Mouse (Mus musculus) c-Kit-positive CD71-positive TER-119-negative erythroid progenitor cells, embryonic 14.5 days (primary cell): ENCODE measurements around the gene Apc2.

Source experiments
- DNase-seq: peaks from one replicate; pipeline ENCODE4 v3.0.0-alpha.2; 2013; ENCODE audit warnings: low read depth

The Apc2 gene

DNA sequence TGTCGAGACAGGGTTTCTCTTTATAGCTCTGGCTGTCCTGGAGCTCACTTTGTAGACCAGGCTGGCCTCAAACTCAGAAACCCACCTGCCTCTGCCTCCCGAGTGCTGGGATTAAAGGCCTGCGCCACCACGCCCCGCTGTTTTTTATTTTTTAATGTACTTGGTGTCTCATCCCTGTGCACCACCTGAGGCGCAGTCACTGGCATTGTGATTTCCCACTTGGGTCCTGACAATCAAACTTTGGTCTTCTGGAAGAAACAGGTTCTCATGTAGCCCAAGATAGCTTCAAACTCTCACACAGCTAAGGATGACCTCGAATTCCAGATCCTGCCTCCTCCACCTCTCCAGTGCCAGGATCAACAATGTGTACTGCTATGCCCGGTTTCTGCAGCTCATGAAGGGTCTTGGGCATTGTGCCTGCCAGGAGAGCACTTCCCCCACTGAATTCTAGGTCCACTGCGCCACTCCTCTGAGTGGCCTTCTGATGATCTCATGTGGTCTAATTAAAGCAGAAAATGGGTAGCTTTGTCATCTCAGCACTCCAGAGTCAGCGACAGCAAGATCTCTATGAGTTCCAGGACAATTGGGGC lies 32.9 kb upstream of the Apc2 start:
- no peak for DNase-seq

DNA sequence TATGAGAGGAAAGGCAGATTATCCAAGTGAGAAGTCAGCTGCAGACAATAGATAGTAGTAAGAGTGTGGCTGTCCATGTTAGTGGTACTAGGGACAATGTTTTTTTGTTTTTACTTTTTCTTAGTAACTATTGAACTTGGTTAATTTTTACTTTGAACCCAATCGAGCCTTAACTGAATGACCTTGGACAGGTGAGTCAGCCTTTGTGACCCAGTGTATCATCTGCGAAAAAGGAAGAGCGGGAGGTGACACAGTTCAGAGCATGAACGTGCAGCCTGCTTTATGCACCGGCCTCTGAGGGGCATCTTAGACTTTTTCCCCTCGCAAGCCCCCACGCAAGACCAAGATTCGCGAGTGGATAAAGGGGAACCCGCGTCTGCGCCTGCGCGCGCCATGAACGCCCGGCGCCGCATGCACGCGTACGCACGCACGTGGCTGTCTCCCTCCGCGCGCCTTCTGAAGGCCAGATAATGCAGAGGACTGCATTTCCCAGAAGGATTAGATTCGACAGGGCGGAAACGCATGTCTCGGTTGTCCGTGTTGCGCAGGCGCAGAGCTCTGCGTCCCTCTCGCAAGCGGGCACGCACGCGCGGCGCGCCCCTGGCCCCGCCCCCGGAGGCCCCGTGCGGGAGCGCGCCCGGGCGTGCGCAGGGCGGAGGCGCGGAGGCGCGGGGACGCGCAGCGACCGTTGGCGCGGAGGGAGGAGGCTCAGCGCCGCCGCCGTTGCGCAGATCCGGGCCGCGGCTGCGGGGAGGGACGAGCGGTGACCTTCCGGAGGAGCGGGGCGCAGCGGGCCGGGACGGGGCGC lies 31.2 kb upstream of the Apc2 start:
- peak; percentile 96 for DNase-seq

- DNase-seq, result no peak
Observed at GRCm38 (mm10) chr10:80265149-80265486, 30.7 kb upstream of the Apc2 start.

DNA sequence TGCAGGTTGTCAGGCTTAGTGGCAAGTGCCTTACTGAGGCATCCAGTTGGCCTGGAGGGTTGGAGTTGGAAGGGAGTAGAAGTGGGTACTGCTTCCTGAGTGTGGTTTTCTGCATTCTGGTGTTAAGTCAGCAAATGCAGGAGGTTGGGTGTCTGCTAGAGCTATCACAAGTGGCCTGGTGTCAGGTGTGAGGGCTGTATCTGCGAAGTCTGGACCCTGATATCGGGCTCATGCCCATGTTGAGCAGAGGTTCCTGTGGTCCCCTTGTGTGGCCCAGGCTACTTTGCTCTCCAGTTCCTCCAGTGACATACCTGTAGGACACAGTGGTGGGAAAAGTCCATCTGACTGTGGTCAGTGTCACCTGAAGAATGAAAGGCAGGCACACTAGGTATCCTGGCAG lies 25.7 kb upstream of the Apc2 start:
- no peak for DNase-seq

GRCm38 (mm10) chr10:80270734-80271181 lies 25.0 kb upstream of the Apc2 start:
- DNase-seq, result no peak

DNA sequence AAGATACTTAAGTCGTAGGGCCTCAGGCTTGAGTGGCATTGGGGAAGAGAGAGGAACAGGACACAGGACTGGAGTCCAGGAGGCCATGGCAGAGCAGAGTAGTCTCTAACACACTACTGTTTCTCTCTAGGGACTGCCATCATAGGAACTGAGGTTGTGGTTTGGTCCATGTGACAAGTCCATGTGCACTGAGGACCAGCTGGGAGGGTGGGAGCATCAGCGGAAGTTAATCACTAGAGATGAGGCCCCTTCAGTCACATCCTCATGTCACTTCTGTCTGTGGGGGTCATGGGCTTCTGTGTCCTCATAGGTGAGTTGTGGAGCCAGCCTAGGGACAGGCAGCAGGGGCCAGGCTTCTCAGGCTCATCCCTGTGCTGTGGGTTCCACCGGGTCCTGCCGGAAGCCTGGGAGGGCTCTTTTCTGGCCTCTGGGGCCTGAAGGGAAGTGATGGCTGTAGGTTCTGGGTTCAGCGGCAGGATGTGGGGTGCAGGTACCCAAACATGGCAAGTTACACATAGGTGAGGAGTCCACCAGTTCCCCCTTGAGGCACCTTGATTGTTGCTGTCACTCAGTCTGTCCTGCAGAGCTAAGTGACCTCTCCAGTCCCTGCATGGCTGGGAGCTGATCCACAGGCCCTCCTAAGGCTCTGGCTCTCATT lies 24.5 kb upstream of the Apc2 start:
- no peak for DNase-seq

GRCm38 (mm10) chr10:80271870-80272585 lies 23.7 kb upstream of the Apc2 start:
- DNase-seq, result no peak

GRCm38 (mm10) chr10:80273847-80274246 lies 21.9 kb upstream of the Apc2 start:
- DNase-seq, result no peak

DNA sequence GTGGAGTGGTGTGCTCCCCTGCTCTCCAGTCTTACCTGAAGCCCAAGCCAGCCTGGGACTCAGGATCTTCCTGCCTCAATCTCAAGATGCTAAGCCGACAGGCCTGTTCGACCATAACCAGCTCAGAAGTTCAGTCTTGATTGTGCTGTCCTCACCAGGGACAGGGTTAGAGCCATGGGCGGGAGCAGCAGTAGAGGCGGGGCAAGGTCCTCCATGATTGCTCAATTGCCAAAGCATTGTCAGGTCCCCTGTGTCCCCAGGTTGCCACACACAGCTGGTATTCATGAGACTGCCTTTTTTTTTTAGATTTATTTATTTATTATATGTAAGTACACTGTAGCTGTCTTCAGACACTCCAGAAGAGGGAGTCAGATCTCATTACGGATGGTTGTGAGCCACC lies 19.5 kb upstream of the Apc2 start:
- no peak for DNase-seq

DNA sequence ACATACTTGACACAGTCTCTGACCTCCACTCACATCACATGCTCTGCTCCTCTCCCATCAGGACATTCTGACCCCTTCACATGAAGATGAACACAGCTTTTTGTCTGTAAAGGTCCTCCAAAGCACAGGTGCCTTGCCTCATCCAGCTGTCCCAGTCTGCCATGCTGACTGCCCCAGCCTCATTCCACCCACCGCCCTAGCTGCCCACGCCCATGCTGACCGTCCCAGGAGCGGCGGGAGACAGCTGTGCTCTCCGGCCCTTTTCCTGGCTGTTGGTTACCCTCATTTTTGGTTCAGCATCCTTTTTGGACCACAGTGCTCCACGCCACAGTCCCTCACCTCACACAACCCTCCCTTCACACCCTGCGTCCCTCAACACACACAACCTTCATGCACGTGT lies 17.4 kb upstream of the Apc2 start:
- DNase-seq, result no peak

- no peak for DNase-seq
Observed at GRCm38 (mm10) chr10:80279273-80279672, 16.5 kb upstream of the Apc2 start.

DNA sequence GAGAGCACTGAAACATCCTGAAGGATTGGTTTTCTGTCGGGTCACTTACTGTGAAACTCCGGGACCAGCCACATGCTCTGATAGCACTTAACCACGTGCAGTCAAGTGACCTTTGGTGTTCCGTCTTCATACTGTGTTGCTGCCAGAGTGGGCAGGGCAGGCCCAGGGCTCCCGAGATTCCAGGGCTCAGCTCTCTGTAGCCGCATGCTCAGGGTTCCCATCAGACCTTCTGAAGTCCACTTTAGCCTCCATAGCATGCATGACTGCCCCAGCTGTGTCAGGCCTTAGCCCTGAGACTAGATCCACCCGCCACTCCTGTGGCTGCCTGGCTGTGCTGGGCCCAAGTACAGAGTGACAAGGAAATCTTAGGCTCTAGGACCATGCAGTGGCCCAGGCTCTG lies 14.5 kb upstream of the Apc2 start:
- DNase-seq, result no peak

- DNase-seq, result no peak
Observed at GRCm38 (mm10) chr10:80281921-80282371, 13.8 kb upstream of the Apc2 start.

DNA sequence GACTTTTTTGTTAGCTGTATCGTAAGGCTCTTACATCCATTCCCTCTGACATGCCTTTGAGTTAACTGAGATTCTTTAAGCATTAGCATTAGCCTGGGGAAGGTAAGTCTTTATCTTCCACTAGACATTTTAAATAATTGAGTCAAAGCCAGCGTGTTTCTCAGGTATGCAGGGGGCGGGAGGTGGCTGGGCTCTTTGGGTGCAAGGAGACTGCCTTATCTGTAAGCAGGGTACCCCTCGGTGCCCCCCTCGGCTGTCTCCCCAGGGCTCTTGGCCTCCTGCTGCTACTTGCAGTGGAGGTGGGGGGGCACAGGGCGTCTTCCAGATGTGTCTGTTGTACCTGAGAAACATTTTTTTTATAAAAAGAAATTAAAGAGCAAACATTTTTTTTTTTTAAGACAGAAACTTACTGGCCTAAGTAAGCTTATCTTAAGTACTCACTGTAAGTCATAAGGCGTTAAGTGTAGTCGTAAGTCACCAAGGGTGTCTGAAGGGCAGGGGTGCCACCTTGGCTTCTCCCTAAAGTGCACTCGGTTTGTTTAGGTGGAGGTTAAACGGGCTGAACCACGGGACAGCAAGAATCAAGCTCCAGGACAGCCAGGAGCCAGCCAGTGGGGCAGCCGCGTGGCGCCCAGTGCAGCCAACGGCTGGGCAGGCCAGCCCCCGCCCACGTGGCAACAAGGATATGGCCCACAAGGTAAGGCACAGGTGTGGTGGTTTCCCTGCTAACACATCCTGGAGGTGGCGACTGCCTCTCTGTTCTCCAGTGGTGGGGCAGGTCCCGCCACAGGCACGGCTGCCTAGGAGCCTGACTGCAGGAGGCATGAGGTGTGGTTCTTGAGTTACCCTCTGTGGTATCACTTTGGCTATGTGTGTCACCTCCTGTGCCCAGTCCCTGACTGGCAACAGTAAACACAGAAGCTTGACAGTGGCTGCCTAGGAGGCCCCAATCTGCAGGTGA lies 13.0 kb upstream of the Apc2 start:
- DNase-seq, result no peak

DNA sequence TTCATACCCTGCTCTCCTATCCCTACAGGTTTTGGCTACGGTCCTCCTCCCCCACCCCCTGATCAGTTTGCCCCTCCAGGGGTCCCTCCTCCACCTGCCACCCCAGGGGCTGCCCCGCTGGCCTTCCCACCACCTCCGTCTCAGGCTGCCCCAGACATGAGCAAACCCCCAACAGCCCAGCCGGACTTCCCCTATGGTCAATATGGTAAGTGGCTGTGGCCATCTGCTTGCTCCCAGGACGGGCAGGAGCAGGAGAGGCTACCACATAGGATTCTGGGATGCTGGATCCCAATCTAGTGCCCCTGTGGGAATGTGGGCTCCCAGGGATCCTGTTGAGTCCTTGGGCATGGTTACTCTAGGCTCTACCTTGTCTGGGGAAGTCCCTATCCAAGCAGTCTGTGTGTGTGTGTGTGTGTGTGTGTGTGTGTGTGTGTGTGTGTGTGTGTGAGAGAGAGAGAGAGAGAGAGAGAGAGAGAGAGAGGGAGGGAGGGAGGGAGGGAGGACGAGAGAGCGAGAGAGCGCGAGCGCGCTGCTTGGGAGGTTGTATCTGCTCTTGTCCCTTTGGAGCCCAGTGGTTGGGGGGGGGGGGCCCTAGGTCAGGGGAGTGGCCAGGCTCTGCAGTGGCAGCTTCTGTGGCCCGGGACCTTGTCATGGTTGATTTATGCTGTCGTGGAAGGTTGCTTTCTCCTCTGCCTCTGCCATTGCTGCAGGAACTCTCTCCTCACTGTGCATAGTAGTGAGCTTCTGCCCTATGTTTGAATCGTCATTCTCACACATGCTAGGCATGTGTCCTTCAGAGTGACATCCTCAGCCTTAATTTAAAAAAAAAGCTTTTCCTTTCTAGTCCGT lies 10.3 kb upstream of the Apc2 start:
- no peak for DNase-seq

DNA sequence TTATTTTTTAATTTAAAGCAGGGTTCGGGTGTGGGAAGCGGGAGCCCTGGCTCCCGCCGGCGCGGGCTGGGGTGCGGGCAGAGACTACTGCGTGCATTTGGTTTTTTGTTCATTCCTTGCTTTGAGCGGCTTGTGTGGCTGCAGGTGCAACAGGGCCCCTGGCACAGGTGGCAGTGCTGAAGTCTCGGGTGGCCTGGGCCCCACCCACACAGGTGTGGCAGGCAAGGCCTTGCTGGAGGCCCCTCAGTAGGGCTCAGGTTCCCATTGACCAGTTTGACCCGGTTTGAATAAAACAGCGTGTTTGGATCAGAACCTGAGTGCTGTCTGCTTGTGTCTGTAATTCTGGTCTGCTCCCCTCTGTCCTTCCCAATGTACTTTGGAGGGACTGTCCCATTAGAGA lies 7.7 kb upstream of the Apc2 start:
- DNase-seq, result no peak

GRCm38 (mm10) chr10:80288657-80289056 lies 7.1 kb upstream of the Apc2 start:
- DNase-seq, result no peak

DNA sequence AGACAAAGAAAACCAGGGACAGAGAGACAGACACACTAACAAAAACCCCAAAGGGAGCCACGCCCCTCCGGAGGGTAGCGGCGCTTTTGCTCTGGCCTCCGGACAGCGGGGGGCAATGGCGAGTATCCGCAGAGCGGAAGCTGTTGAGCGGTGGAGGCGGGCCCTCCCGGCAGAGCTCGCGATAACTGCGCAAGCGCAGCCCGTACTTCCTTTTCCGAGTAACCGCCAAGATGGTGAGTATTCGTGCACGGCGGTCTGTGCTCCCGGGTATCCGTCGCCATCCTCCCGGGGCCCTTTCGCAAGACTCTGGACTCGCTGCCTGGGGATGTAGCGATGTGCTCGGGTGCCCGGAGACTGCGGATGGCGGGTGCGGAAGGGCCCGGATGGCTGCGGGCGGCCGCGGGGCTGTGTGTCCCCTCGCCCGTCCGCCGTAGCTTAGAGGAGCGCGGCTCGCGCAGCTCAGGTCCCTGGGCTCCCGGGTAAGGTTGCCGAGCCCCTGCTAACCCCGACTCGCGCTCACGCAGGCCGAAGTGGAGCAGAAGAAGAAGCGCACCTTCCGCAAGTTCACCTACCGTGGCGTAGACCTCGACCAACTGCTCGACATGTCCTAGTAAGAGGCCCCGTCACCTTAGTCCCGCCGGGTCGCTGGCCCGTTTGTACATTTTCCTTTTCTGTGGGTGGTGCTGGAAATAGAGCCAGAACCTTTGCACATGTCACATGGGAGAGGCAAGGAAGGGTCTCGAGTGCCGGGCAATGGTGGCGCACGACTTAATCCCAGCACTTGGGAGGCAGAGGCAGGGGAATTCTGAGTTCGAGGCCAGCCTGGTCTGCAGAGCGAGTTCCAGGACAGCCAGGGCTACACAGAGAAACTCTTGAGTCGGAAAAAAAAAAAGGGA lies 3.3 kb upstream of the Apc2 start, which contains the start of gene Rps15:
Gene Rps15, plus strand, starts transcription at position 203 of the 896 bp plus-strand sequence.
- DNase-seq, result peak; percentile 93

DNA sequence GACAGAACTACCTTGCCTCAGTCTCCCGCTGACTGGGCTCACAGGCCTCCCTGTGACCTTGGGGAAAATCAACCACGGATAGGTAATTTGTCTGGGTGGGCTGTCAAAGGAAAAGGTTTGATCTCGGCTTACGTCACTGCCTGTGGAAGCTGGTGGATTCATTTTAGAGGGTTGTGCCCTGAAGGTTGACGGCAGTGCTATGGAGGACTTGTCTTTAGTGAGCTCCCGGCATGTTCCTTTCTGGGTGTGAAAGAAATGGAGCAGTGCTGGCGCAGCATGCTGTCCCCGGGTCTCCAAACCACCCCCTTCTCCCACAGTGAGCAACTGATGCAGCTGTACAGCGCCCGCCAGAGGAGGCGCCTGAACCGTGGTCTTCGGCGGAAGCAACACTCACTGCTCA lies 2.5 kb upstream of the Apc2 start:
- DNase-seq, result no peak
